Mouse (Mus musculus): ENCODE measurements at regions not wholly inside any gene's neighbourhood (a gene's known extent, or its start where the extent isn't known, plus 50 kb on each side); places are given as distances from the start of the nearest gene placed in this dataset.

- TF ChIP-seq CTCF (IDR thresholded peaks at IDR 0.05) (no peak), EP300 (IDR thresholded peaks at IDR 0.05) (no peak)
Observed at GRCm38 (mm10) chr4:82199118-82199517, 506.4 kb downstream of the Nfib start.

Data from lung, postnatal 0 days (tissue).